Mouse (Mus musculus) embryonic fibroblast, embryonic 13.5 days (primary cell): Measurements from ENCODE around the gene Iyd. TPM values are rescaled to one million over a fixed set of nuclear protein-coding genes. Genes with fewer than 3 reads are reported as not detected.

Source experiments
- H3K27ac ChIP-seq: 2 replicates; pipeline ENCODE4 v1.5.1; 2012; ENCODE audit warnings: low read length, control low read depth, inconsistent platforms; ENCODE audit not compliant: insufficient read depth
- H3K4me1 ChIP-seq: 2 replicates; pipeline ENCODE4 v1.6.1; 2011; ENCODE audit warnings: low read length; ENCODE audit not compliant: control insufficient read depth, insufficient read depth
- H3K4me3 ChIP-seq: 2 replicates; pipeline ENCODE4 v1.5.1; 2011; ENCODE audit warnings: mild to moderate bottlenecking, control low read depth, low read length; ENCODE audit not compliant: insufficient read depth
- CTCF ChIP-seq: IDR thresholded peaks from 2 replicates; pipeline ENCODE4 v1.5.1; 2011; ENCODE audit warnings: mild to moderate bottlenecking, control low read depth, low read length, moderate library complexity, borderline replicate concordance; ENCODE audit not compliant: insufficient read depth
- POLR2A ChIP-seq: IDR thresholded peaks from 2 replicates; pipeline ENCODE4 v1.6.1; 2011; ENCODE audit warnings: low read depth, mild to moderate bottlenecking, control low read depth, low read length, moderate library complexity
- polyA plus RNA-seq: library from polyadenylated mRNA; stranded (reverse); fragments of >200 nt; gene quantifications from 2 replicates; pipeline ENCODE4 v1.2.4, GENCODE M21; 2011; ENCODE audit warnings: low read depth; ENCODE audit not compliant: missing spikeins, insufficient read length

Gene Iyd
- polyA plus RNA-seq, 1 experiment = 0.65 TPM

DNA sequence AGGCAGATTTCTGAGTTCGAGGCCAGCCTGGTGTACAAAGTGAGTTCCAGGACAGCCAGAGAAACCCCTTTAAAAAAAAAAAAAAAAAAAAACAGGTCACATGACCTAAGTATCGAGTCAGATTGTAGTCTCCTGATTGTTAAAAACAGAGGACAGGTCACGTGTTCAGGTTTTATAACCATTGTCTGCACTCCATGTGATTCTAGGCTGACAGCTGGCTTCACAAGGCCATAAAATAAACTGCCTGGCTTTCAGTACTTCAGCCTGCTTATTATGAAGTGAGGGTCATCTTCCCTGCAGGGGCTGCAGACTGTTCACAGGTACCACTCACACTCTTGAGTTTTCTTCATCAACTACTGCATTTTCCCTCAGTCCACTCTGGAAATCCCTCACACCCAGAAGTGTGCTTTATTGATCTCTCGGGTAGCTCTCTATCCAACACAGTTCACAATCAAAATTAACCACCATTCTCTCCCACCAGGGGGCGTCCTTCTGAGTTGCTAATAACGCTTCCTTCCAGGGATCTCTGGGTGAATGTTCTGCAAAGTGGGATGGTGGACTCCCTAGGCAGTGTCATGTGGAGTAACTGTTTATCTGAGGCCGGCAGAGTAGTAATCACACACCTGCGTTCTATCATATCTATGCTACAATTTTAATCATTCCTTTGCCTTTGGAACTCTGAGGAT, 27.3 kb upstream of the Iyd start:
- Histone ChIP-seq H3K4me1 (no peaks in the 10 kb centered on the region), H3K27ac (no peak overlapping the region), H3K4me3 (no peak overlapping the region)
- TF ChIP-seq POLR2A = no peak
- TF ChIP-seq CTCF = no peak

DNA sequence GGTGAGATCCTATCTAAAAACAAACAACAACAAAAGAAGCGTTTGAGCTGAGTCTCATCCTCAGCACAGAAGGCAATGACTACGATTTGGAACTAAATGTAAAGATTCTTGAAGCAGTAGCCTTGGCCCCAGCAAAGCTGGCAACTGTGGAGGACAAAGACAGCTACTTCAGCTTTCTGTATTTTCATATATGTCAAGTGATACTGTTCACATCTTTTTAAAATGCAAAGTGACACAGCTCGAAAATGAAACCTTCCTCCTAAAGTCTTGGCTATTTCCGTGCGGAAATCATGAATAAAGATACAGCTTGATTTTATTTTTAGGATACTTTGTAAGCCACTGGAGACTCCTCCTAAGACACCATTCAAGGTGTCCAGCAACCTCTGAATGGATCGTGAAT, 26.1 kb upstream of the Iyd start:
- Histone ChIP-seq H3K4me1 (no peaks in the 10 kb centered on the region), H3K27ac (no peak overlapping the region), H3K4me3 (no peak overlapping the region)
- no peak for TF ChIP-seq POLR2A
- no peak for TF ChIP-seq CTCF

DNA sequence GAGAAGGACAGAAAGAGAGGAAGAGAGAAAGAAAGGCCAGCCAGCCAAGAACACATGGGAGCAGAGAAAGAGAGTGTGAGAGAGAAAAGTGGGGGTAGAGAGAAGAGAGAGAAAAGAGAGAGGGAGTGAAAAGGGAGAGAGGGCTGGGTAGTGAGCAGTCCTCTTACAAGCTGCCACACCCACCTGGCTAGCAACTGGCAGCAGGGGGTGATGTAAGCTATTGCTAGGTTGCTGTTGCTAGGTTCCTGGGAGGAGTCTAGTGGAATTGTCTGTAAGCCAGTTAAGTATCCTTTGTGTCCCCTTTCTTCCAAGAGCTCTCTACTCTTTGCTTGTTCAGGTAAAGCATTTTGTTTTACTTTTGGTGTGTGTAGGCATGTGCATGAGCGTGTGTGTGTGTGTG, 25.4 kb upstream of the Iyd start:
- TF ChIP-seq CTCF (no peak), POLR2A (no peak)
- Histone ChIP-seq H3K4me1 (no peaks in the 10 kb centered on the region), H3K27ac (no peak overlapping the region)

DNA sequence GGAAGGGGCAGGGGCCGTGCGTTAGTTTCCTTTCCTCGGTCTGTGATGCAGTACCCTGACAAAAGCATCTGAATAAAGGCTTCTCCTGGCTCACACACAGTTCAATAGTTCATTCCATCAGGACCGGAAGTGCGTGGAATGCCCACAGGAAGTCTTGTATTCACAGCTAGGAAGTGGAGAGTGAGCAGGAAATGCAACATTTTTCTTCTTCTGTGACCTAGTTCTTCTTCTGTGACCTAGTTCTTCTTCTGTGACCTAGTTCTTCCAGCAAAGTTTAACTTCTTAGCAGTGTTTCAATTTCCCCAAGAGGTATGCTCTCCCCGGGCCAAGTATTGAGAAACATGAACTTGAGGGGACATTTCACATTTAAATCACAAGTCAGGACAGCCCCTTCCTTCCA, 23.6 kb upstream of the Iyd start:
- Histone ChIP-seq H3K4me1 (no peaks in the 10 kb centered on the region), H3K27ac (no peak overlapping the region), H3K4me3 (no peak overlapping the region)
- TF ChIP-seq POLR2A = no peak
- no peak for TF ChIP-seq CTCF

More for the DNA sequence above, 25.4 kb upstream of the Iyd start:
- no peak overlapping the region for H3K4me3 ChIP-seq

DNA sequence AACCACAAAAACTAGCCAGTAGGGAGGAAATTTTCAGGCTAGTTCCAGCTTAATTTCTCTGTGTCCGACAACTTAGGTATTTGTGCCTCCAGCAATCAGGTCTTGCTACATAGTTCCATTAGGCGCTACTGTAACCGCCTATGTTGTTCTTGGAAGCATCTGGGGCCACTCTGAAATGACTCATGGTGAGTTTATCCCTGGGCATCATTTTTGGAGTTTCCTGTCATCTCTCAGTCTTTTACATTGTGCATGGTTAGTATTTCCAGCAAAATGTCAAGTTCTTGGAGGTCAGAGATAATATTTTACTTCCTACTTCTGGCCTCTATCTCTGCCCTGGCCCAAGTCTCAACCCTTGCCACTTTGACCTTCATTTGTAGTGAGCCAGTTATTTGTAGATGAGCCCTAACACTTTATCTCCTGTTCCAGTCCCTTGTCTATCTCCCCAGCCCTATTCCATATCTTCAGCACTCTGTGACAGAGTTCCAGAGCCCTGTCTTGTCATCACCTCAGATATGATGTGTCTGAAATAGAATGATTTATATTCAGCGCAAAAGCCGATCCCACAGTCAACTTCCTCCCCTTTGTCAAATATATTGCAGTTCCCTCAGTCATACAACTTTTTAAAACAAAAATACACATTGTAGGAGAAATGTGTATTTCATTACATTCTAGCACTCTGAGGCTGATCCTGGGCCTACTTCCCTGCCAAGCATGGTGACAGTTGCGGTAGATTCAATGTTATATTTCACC, 16.8 kb upstream of the Iyd start:
- Histone ChIP-seq H3K4me3 (no peak overlapping the region), H3K27ac (peak overlapping the region; percentile 46; the same call in 1 of the 2 replicates), H3K4me1 (peaks cover 2% of the 10 kb centered on the region)
- TF ChIP-seq POLR2A (no peak), CTCF (no peak)

DNA sequence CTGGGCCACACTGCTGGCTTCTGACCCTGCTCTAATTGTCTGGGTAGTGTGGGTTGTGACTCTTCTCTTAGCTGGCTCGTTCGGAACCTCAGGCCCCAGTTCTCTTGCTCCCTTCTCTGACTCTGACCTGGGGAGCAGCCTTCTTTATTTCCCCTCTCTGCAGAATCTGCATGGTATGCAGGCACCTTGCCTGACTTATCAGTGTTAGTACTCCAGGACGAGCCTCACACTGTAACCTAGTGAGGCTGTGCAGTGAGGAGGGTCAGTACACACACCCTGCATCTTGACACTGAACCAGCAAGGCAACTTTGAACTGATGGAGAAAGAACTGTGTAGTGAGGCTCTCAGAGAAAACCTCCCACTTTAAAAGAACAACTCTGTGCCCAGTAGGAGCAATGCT, 15.5 kb upstream of the Iyd start:
- Histone ChIP-seq H3K27ac (no peak overlapping the region), H3K4me1 (peaks cover 2% of the 10 kb centered on the region), H3K4me3 (no peak overlapping the region)
- TF ChIP-seq CTCF = no peak
- TF ChIP-seq POLR2A = no peak

DNA sequence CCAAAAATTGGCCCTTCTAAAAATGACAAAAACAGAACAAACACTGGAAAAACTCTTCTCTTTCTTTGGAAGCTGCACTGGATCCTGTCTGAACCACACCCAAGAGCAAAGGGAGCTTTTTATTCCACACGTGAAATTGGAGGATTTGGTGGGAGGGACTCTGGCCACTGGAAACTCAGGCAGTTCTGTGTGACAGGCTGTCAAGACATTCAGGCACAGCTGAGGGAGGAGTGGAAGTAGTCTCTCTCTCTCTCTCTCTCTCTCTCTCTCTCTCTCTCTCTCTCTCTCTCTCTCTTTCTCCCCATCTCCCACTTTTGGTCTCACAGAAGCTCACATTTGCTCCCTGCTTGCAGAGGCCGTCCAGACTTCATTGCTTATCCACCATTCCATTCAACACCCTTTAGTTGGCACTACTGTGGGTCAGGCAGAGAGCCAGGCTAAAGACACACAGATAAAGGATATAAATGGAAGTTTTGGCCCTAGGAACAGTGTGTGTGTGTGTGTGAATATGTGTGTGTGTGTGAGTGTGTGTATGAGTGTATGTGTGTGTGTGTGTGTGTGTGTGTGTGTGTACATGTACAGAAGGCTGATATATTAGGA, 14.5 kb upstream of the Iyd start:
- Histone ChIP-seq H3K4me1 (peaks cover 2% of the 10 kb centered on the region), H3K27ac (no peak overlapping the region), H3K4me3 (no peak overlapping the region)
- TF ChIP-seq CTCF = no peak
- no peak for TF ChIP-seq POLR2A

DNA sequence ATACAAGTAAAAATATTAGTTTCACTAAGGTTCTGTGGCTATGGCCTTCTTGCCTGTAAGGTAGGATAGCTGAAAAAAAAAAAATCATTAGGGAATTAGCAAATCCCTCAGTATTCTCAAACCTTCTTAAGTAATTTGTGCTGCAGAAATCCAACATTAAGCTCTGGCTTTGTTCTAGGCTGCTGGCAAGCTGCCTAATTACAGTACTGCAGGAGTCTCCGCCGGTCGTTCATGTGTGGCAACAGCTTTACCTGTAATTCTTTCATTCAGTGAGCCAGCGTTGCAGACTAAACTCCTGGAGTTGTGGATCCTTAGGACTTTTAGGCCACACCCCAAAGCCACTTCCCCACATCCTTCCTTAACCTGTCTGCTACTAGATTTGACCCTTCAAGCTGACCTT, 10.2 kb upstream of the Iyd start:
- no peaks in the 10 kb centered on the region for H3K4me1 ChIP-seq
- H3K4me3 ChIP-seq = no peak overlapping the region
- TF ChIP-seq CTCF (no peak), POLR2A (no peak)
- no peak overlapping the region for H3K27ac ChIP-seq

DNA sequence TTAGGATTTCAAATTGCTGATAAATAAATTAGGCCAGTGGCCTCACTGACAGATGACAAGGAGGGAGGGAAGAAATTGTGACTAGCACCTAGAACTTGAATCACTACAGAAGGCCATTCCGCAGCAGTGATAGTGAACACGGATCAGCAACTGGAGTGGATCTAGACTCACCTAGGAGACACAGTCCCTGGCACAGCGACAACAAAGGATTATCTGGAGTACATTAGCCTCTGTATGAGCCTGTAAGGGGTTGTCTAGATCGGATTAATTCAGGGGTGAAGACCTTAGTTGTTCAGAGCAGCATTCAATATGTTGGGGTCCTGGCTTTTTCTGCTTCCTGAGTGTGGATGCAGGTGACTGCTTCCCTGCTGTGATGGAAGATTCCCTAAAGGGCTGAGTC, 9.4 kb upstream of the Iyd start:
- no peak for TF ChIP-seq POLR2A
- no peak for TF ChIP-seq CTCF
- Histone ChIP-seq H3K4me1 (no peaks in the 10 kb centered on the region), H3K27ac (no peak overlapping the region), H3K4me3 (no peak overlapping the region)

DNA sequence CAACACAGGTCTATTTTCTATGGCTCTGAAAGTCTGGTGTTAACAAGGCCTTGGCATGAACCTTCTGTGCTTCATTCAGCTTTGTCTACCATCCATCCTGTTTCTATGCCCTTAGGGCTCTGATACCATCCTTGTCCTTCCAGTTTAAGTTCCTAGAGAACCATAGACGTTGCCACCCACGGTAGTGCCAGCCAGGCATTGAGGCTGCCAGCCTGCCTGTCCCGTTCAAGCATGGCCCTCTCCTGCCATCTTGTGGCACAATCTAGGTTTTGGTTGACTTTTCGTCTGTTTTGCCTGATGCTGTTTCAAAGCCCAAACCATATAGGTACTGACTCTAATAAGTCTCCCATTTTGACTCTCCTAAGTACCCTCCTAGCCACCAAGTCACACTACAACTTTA, 8.7 kb upstream of the Iyd start:
- peak; percentile 97 for TF ChIP-seq CTCF
- no peak for TF ChIP-seq POLR2A
- Histone ChIP-seq H3K27ac (no peak overlapping the region), H3K4me3 (no peak overlapping the region), H3K4me1 (no peaks in the 10 kb centered on the region)

DNA sequence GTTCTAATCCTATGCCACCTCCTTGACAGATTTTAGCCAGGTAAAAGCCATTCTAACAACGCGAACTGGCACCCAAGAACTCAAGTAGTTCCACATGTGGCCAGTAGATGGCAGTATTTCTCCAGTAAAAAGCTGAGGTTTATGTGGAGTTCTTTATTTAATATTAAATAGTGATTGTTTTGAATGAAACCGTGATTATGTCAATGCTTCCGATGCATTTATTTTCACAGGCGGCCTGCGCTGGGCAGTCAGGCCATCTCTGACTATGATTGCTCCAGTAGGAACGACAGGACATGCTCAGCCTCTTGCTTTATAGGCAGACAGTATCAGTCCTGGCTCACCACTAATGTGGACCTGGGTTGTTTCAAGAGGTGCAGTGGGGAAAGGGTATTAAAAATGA, 5.6 kb upstream of the Iyd start:
- H3K27ac ChIP-seq = no peak overlapping the region
- H3K4me1 ChIP-seq = no peaks in the 10 kb centered on the region
- H3K4me3 ChIP-seq = no peak overlapping the region
- TF ChIP-seq POLR2A = no peak
- no peak for TF ChIP-seq CTCF
